Mouse (Mus musculus): ENCODE results near the gene Zfp768. TPM values are rescaled to one million over a fixed set of nuclear protein-coding genes. Genes with fewer than 3 reads are reported as not detected.
"Not testable (repeated sequence)": the region's sequence is repeated elsewhere in the genome, so short reads cannot be mapped to it uniquely, and the experiment has no call there.

Zfp768 gene
- polyA plus RNA-seq, 1 experiment, result 47.4 TPM

DNA sequence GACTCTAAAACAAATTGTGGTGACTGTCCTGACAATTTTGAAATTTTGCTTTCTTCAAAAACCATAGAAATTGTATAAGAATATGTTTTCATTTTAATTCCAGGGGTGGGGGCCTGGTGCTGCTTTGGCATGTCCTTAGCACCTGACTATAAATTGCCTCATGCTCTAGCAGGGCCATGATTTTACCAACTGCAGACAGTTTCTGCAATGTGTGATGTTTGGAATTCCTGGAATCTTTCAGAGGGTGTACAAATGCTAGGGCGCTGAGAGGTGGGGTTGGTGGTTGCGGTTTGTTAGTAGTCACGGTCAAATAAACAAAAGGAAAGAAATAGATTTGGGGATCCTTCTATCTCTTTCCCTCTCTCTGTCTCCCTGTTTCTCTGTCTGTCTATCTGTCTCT, 20.9 kb upstream of the Zfp768 start:
- peaks cover 17% of the 10 kb centered on the region for H3K4me1 ChIP-seq (ENCODE audit: control insufficient read depth, insufficient read depth, insufficient read length, low read length)
- H3K4me3 ChIP-seq (ENCODE audit: low read depth, low read length), result no peak overlapping the region
- WGBS, result 91% methylated on average over 3 of the region's 3 CpGs
- no peaks in the 10 kb centered on the region for H3K36me3 ChIP-seq (ENCODE audit: control insufficient read depth, insufficient read depth, low read length)
- TF ChIP-seq CTCF (IDR thresholded peaks at IDR 0.05; ENCODE audit: extremely low read depth, insufficient read length, insufficient replicate concordance, low read depth, low read length) (no peak), POLR2A (IDR thresholded peaks at IDR 0.05; ENCODE audit: low read depth, low read length) (no peak)
- no peaks in the 10 kb centered on the region for H3K27me3 ChIP-seq (ENCODE audit: control insufficient read depth, insufficient read depth, low read length)
- H3K27ac ChIP-seq (ENCODE audit: insufficient read depth, low read depth, low read length), result peak overlapping the region; percentile 90

DNA sequence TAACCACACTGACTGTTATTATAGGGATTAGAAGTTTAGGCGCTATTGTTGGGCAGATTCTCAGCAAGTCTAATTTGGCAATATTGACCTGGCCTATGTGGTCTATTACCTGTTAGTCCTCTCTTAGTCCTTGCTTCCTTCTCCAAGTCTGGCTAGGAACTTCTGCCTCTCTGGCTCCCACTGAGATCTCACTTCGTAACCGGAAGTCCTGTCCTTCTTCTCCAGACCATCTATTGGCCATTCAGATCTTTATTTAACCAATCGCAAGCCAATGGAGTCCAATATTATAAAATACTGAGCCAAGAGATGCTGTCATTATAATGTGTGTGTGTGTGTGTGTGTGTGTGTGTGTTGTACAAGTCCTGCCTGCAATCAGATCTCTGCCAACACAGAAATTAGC, 18.8 kb upstream of the Zfp768 start:
- WGBS, result 59% methylated on average over 4 of the region's 4 CpGs
- Histone ChIP-seq H3K4me3 (ENCODE audit: low read depth, low read length) (peak overlapping the region; percentile 73; the same call in 1 of the 2 replicates), H3K36me3 (ENCODE audit: control insufficient read depth, insufficient read depth, low read length) (no peaks in the 10 kb centered on the region), H3K4me1 (ENCODE audit: control insufficient read depth, insufficient read depth, insufficient read length, low read length) (peaks cover 23% of the 10 kb centered on the region), H3K27me3 (ENCODE audit: control insufficient read depth, insufficient read depth, low read length) (no peaks in the 10 kb centered on the region), H3K27ac (ENCODE audit: insufficient read depth, low read depth, low read length) (peak overlapping the region; percentile 82)
- TF ChIP-seq POLR2A (IDR thresholded peaks at IDR 0.05; ENCODE audit: low read depth, low read length), result no peak
- TF ChIP-seq CTCF (IDR thresholded peaks at IDR 0.05; ENCODE audit: extremely low read depth, insufficient read length, insufficient replicate concordance, low read depth, low read length), result no peak

DNA sequence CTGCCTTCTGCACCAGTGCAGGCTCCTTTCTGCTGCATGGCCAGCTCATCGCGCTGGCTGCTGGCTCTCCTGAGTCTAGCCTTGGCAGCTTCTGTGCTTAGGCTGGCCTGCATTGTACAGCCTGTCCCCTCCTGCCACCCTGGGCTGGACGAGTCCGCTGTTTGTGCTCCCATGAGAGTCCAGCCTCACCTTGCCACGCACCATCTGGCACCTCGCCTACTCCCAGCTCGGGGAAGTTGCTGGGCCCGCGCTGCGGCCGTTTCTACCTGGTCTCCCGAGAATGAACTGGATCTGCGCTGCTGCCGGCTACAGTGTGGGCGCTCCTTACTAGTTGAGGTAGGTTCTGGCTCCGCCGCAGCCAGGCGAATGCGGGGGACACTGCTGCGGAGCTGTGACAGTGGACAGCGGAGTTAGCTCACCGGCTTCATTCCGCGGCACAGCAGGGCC, 18.1 kb upstream of the Zfp768 start:
- H3K27me3 ChIP-seq (ENCODE audit: control insufficient read depth, insufficient read depth, low read length), result no peaks in the 10 kb centered on the region

DNA sequence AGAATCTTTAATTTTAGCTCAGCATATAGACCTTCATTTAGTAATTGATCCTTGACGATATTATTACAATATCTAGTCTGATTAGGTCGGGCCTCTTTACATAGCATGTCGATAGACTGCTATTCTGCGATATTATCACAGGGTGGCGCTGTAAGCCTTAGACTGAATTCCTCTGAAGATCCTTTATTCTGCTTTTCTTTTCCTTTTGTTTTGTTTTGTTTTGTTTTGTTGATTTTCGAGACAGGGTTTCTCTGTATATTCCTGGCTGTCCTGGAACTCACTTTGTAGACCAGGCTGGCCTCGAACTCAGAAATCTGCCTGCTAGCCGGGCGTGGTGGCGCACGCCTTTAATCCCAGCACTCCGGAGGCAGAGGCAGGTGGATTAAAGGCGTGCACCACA, 17.0 kb upstream of the Zfp768 start:
- peak; percentile 33; the same call in 1 of the 2 replicates for TF ChIP-seq CTCF (IDR thresholded peaks at IDR 0.05; ENCODE audit: extremely low read depth, insufficient read length, insufficient replicate concordance, low read depth, low read length)
- WGBS, result 9% methylated on average over 13 of the region's 13 CpGs
- not testable (repeated sequence) for H3K27ac ChIP-seq (ENCODE audit: insufficient read depth, low read depth, low read length); H3K27me3 ChIP-seq (ENCODE audit: control insufficient read depth, insufficient read depth, low read length); H3K36me3 ChIP-seq (ENCODE audit: control insufficient read depth, insufficient read depth, low read length)
- Histone ChIP-seq H3K4me1 (ENCODE audit: control insufficient read depth, insufficient read depth, insufficient read length, low read length) (peaks cover 23% of the 10 kb centered on the region), H3K4me3 (ENCODE audit: low read depth, low read length) (peak overlapping the region; percentile 51)

More for the DNA sequence above, 18.1 kb upstream of the Zfp768 start:
- peaks cover 23% of the 10 kb centered on the region for H3K4me1 ChIP-seq (ENCODE audit: control insufficient read depth, insufficient read depth, insufficient read length, low read length)
- peak overlapping the region; percentile 82 for H3K27ac ChIP-seq (ENCODE audit: insufficient read depth, low read depth, low read length)
- H3K4me3 ChIP-seq (ENCODE audit: low read depth, low read length), result peak overlapping the region; percentile 73
- H3K36me3 ChIP-seq (ENCODE audit: control insufficient read depth, insufficient read depth, low read length), result no peaks in the 10 kb centered on the region
- TF ChIP-seq CTCF (IDR thresholded peaks at IDR 0.05; ENCODE audit: extremely low read depth, insufficient read length, insufficient replicate concordance, low read depth, low read length) (no peak), POLR2A (IDR thresholded peaks at IDR 0.05; ENCODE audit: low read depth, low read length) (peak; percentile 32; the same call in 1 of the 2 replicates)
- 14% methylated on average over 24 of the region's 24 CpGs for WGBS

DNA sequence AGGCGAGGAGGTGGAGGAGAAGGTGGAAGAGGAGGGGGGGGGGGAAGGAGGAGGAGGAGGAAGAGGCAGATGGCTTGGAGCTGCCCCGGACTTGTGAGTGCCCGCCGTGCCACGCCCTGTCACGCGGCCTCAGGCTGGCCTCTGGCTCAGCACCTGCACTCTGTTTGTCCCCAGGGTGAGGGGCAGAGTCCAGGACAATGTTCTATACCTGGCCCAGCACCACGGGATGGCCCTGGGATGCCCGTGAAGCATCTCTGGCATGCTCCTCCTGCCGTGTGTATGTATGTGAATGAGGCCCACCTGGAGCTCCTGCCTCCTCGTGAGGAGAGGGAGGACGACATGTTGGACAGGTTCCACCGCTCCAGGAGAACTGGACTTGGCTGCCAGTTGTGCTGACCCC, 16.1 kb upstream of the Zfp768 start:
- TF ChIP-seq CTCF (IDR thresholded peaks at IDR 0.05; ENCODE audit: extremely low read depth, insufficient read length, insufficient replicate concordance, low read depth, low read length), result no peak
- TF ChIP-seq POLR2A (IDR thresholded peaks at IDR 0.05; ENCODE audit: low read depth, low read length), result no peak
- Histone ChIP-seq H3K4me3 (ENCODE audit: low read depth, low read length) (peak overlapping the region; percentile 30), H3K27me3 (ENCODE audit: control insufficient read depth, insufficient read depth, low read length) (no peaks in the 10 kb centered on the region), H3K27ac (ENCODE audit: insufficient read depth, low read depth, low read length) (peak overlapping the region; percentile 85), H3K4me1 (ENCODE audit: control insufficient read depth, insufficient read depth, insufficient read length, low read length) (peaks cover 22% of the 10 kb centered on the region), H3K36me3 (ENCODE audit: control insufficient read depth, insufficient read depth, low read length) (no peaks in the 10 kb centered on the region)
- WGBS, result 12% methylated on average over 13 of the region's 13 CpGs

DNA sequence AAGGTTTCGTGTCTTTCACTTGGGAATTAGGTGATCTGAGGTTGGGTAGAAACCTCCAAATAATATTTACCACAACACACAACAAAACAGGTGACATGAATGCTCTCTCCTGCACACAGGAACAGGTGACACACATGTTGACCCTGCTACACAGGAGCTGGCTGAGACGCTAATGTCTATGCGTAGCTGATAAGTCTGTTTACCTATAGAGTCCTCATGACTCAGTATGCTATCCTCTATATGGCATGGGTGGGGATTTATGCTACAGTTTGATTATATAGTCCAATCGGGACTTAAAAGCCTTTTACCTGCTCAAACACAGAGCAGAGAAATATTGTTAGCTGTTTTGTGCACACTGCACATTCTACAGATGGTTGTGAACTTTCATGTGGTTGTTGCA, 14.9 kb upstream of the Zfp768 start:
- 24% methylated on average over 4 of the region's 4 CpGs for WGBS
- H3K36me3 ChIP-seq (ENCODE audit: control insufficient read depth, insufficient read depth, low read length), result no peaks in the 10 kb centered on the region
- H3K27ac ChIP-seq (ENCODE audit: insufficient read depth, low read depth, low read length), result peak overlapping the region; percentile 70
- no peak overlapping the region for H3K4me3 ChIP-seq (ENCODE audit: low read depth, low read length)
- no peaks in the 10 kb centered on the region for H3K27me3 ChIP-seq (ENCODE audit: control insufficient read depth, insufficient read depth, low read length)
- H3K4me1 ChIP-seq (ENCODE audit: control insufficient read depth, insufficient read depth, insufficient read length, low read length), result peaks cover 13% of the 10 kb centered on the region
- TF ChIP-seq CTCF (IDR thresholded peaks at IDR 0.05; ENCODE audit: extremely low read depth, insufficient read length, insufficient replicate concordance, low read depth, low read length) (no peak), POLR2A (IDR thresholded peaks at IDR 0.05; ENCODE audit: low read depth, low read length) (no peak)

DNA sequence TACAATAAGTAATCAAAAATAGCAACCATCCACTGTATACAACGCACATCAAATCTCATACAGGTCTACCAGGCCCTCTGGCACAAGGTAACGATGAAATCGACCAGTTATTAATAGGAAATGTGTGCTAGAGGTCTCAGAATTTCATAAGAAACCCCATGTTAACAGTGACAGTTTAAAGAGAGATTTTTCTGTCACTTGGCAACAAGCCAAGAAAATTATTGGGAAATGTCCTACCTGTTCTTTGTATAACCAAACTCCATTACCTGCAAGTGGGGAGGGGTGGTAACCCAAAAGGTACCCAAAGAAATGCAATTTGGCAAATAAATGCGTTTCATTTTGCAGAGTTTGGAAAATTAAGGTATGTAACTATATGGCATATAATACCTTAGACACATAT, 13.1 kb upstream of the Zfp768 start:
- no peaks in the 10 kb centered on the region for H3K27me3 ChIP-seq (ENCODE audit: control insufficient read depth, insufficient read depth, low read length)
- peaks cover 12% of the 10 kb centered on the region for H3K4me1 ChIP-seq (ENCODE audit: control insufficient read depth, insufficient read depth, insufficient read length, low read length)
- 79% methylated on average over 4 of the region's 4 CpGs for WGBS
- no peaks in the 10 kb centered on the region for H3K36me3 ChIP-seq (ENCODE audit: control insufficient read depth, insufficient read depth, low read length)
- TF ChIP-seq POLR2A (IDR thresholded peaks at IDR 0.05; ENCODE audit: low read depth, low read length) (no peak), CTCF (IDR thresholded peaks at IDR 0.05; ENCODE audit: extremely low read depth, insufficient read length, insufficient replicate concordance, low read depth, low read length) (no peak)
- no peak overlapping the region for H3K4me3 ChIP-seq (ENCODE audit: low read depth, low read length)
- no peak overlapping the region for H3K27ac ChIP-seq (ENCODE audit: insufficient read depth, low read depth, low read length)

All from small intestine, adult 2 months (tissue).